Mouse (Mus musculus) lung, postnatal 0 days (tissue): ENCODE results near the gene Ints4.

Experiments used
- CTCF ChIP-seq: IDR thresholded peaks from 2 replicates; pipeline ENCODE4 v1.5.1; 2016; ENCODE audit warnings: antibody characterized with exemption, mild to moderate bottlenecking
- EP300 ChIP-seq: IDR thresholded peaks from 2 replicates; pipeline ENCODE4 v1.6.1; 2016; ENCODE audit warnings: antibody characterized with exemption, mild to moderate bottlenecking, control low read depth

GRCm38 (mm10) chr7:97491157-97491556, 10.4 kb downstream of the Ints4 start:
- TF ChIP-seq CTCF (no peak), EP300 (no peak)
